Mouse (Mus musculus): ENCODE measurements around the gene Taf6l.

Taf6l gene

GRCm38 (mm10) chr19:8790171-8790570 is 4.0 kb upstream of the Taf6l start:
- DNase-seq (ENCODE audit: low spot score in 2 of 2) = no peak

DNA sequence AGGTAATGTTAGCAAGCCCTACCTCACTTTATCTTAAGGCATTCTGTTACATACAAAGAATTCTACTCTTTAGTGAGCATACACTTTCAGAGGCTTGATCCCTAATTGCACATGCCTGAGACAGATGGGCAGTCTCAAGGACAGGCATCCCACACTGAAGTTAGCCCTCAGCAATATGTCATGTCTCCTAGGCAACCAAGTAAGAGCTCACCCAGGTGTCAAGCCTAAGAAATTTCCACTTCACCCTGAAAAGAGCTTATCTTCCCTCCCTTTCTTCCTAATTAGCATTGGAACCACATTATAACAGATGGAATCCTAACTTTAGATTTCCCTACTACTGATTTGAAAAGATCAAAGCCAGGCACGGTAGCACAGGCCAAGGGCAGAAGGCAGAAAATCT is 3.0 kb upstream of the Taf6l start:
- peak in 1 of 2 experiments; percentile 52 for DNase-seq (ENCODE audit: low spot score in 2 of 2)

DNA sequence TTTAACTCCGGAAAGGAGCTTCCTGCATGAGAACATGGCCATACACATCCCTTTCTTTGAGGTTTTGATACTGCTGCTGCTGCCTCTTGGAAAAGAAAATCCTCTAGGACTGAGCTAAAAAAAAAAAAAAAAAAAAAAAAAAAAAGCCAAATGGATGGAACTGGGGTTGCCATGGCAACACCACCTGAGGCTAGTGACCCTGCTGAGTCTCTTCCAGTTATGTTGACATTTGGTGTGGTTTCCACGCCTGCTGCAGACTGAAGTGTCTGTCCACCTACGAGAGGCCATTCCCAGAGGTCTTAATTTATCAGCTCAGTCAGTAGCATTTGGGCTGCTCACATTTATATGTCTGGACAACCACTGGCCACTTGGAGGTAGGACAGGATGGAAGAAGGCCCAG is 2.3 kb upstream of the Taf6l start:
- no peak for DNase-seq (ENCODE audit: low spot score in 2 of 2)

GRCm38 (mm10) chr19:8774951-8775421 is 11.2 kb downstream of the Taf6l start:
- DNase-seq (ENCODE audit: low spot score in 2 of 2) = no peak

DNA sequence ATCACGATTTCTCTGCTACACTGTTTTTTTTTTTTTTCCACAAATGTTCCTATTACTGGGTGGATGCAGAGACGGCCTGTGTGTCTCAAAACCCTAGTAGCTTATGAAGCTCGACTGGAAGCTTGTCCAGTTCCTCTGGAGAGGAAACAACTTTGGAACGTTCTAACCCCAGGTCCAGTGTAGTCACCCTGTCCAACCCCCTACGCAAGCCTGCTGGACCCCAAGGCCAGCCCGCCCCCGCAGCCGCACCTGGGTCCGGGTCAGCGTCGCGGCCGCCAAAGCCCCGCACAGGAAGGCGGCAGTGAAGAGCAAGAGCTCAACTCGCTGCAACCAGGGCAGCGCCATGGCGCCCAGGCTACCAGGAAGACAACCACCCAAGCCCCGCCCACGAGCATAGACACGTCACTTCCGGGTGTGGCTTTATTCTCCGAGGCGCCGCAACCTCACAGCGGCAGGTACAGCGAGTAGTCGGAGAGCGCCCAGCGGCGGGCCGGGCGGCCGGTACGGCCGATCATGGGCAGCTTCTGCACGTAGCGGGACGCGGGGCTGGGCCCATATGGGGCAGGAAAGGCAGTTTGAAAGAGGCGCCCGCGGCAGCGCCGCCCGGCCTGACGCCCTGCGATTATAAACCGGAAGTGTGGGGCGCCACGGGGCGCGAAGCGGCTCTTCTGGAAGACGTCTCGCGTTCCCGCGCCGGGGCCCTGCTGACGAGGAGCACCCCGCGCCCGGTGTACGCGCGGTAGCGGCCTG is 12.0 kb downstream of the Taf6l start, which contains the start of gene Tmem179b:
Gene Tmem179b, minus strand, starts transcription at position 382 of the 750 bp plus-strand sequence.
- peak; percentile 86 to 96 for DNase-seq (ENCODE audit: low spot score in 2 of 2)

- DNase-seq (ENCODE audit: low spot score in 2 of 2) = no peak
Measured at GRCm38 (mm10) chr19:8773409-8773808, 12.8 kb downstream of the Taf6l start.

DNA sequence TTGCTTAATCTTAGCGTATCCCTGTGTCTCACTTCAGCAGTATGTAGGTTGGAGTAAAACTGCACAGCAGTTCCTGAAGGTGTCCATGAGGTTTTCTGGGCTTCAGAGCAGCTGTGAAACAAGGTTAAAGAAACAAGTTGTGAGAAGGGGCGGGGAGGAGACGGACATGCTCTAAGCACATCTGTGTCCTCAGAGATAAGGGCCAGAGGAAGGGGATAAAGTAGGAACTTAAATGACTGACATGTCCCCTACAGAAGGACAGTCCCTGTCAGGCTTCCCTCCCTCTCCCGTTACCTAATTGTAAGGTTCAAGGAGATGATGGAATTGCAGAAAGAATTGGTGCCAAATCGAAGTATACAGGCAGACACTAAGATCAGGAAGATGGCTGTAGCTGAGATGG is 13.2 kb downstream of the Taf6l start:
- DNase-seq (ENCODE audit: low spot score in 2 of 2) = no peak

GRCm38 (mm10) chr19:8770567-8771270 is 15.5 kb downstream of the Taf6l start, which contains the start of gene Tmem223:
Tmem223 (plus strand) TSS chr19:8770996.
- peak in 1 of 2 experiments; percentile 77 for DNase-seq (ENCODE audit: low spot score in 2 of 2)

- DNase-seq (ENCODE audit: low spot score in 2 of 2) = no peak
Measured at GRCm38 (mm10) chr19:8765562-8765961, 20.7 kb downstream of the Taf6l start.

DNA sequence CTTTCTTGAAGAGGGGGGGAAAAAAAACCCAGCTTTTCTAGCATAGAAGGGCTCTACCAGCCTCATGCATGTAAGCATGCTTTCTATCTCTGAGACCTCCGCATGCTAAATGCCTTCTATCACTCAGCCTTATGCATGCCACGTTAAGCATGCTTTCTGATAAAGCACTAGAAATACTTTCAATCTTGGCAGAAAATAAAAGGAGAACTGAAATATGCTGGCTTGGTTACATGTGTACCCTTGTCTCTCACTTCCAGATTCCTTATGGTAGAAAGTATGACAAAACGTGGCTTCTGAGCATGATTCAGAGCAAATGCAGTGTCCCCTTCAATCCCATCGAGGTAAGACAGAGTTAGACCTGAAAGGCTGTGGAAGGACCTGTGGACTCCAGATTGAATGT is 22.9 kb downstream of the Taf6l start:
- no peak for DNase-seq (ENCODE audit: low spot score in 2 of 2)

DNA sequence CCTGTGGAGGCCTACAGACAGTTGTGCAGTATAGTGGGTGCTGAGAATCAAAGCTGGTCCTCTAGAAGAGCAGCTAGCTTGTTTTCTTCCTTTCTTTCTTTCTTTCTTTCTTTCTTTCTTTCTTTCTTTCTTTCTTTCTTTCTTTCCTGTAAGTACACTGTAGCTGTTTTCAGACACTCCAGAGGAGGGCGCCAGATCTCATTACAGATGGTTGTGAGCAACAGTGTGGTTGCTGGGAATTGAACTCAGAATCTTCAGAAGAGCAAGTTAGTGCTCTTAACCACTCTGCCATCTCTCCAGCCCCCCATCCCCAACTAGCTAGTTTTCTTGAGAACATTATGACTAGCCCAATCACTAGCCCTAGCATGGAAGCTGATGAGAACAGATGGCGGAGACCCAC is 25.5 kb downstream of the Taf6l start:
- DNase-seq (ENCODE audit: low spot score in 2 of 2) = no peak

- DNase-seq (ENCODE audit: low spot score in 2 of 2) = no peak
Measured at GRCm38 (mm10) chr19:8758899-8759298, 27.3 kb downstream of the Taf6l start.

GRCm38 (mm10) chr19:8757471-8757998 is 28.7 kb downstream of the Taf6l start:
- no peak for DNase-seq (ENCODE audit: low spot score in 2 of 2)

DNA sequence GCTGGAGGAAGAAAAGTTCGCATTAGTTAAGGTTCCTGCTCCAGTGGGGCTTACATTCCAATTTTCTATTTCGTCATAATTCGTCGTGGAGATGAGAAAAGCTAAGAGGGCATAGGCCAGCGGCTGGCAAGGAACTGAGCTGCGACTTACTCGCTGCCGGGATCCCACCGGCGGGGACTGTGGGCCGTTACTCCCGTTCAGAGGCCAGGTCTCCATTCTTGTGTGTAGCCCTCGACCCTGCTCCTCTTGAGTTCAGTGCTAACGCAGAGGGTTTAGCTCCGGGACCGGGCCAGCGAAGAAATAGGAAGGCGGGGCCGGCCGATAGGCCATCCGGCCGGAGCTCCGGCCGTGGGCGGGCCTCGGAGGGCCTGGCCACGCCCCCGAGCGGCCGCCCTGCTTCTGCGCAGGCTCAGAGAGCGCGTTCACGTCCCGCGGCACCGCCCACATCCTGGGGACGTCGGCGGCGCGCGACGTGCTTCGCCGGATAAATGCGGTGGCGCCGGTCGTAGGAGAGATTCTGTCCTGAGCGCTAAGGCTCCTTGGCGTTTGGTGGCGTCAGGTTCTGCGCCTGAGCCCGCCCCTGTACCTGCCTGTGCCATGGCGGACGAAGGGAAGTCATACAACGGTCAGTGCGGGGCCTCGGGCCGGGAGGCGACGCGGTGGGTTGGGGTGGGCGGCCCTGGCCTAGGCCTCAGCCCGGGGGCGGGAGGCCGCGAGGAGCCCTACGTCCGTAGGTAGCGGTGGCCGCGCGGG is 29.4 kb downstream of the Taf6l start, which contains the start of gene Nxf1:
Gene Nxf1, plus strand, starts transcription at position 439 of the 753 bp plus-strand sequence.
- peak; percentile 73 to 91 for DNase-seq (ENCODE audit: low spot score in 2 of 2)

DNA sequence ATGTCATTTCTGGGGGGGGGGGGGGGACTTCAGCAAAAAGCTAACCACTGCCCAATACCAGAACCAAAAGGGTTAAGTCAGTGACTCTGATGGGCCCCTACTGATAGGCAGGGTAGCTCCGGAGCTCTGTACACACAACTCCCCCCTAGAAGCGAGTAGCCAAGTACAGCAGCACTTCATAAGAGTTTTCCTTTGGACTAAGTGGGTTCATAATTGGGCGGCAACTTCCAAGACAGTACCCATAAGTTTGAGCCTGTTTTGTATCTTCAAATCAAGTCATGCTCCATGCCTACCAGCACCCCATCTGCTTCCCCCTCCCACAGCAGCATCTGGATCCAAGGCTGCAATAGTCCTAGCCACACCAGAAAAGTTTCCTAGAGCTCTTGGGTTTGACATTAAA is 30.6 kb downstream of the Taf6l start:
- DNase-seq (ENCODE audit: low spot score in 2 of 2) = no peak

DNA sequence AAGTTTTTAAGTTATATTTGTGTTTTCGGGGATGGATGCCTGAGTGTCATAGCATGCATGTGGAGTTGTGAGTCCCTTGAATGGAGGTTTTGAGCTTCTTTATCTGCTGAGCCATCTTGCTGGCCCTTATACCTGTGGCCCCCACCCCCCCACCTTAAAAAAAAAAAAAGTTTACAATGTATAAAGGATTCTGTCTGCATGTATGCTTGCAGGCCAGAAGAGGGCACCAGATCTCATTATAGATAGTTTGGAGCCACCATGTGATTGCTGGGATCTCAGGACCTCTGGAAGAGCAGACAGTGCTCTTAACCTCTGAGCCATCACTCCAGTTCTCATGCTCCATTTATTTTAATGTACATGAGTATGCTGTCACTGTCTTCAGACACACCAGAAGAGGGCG is 38.8 kb downstream of the Taf6l start:
- DNase-seq (ENCODE audit: low spot score in 2 of 2) = no peak

DNA sequence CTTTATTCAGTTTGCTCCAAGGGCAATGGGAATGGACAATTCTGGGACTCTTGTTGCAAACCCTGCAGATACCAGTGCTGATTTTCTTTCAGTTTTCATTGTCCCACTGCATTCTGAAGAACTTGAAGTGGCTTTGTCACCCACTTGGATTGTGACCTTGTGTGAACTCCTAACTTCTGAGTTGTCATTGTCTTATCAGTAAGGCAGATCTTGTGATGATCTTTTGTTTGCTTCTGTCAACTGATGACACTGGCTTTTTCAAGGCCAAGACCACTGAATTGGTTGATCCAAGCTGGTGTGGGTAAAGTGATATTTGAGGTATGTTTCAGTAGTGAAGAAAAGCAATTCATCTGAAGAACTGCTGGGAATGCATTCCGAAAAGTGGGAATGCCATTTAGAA is 40.8 kb downstream of the Taf6l start:
- DNase-seq (ENCODE audit: low spot score in 2 of 2) = no peak

GRCm38 (mm10) chr19:8742176-8742575 is 44.0 kb downstream of the Taf6l start:
- DNase-seq (ENCODE audit: low spot score in 2 of 2) = no peak

DNA sequence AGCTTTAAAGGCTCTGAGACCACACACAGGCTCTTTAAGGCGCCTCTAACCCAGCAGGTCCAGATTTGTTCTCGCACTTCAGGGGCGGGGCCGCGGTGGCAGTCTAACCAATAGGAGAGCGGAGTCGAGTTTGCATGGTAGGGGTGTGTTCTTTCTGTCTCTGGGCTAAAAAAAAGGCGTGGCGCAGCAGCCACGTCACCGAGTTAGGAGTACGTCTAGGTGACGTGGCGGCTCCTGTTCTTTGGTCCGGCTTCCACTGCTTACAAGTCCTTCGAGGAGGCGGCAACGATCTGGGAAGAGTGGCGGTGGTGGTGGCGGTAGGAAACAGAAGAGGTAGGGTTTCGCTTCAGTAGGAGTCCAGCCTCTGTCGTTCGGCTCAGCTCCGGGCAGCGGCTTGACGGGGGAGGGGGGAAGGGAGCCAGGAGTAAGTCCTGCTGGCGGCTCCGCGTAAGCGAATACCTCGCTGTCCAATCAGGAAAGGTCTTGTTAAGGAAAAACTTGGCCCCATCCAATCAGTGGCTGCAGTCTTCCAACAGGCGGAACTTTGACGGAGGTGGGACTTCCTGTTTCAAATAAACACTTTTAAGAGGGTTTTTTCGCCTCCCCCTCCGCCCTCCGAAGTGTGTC is 44.9 kb downstream of the Taf6l start, which contains the start of gene Stx5a:
Gene Stx5a, plus strand, starts transcription at position 171 of the 627 bp plus-strand sequence.
- peak; percentile 93 to 97 for DNase-seq (ENCODE audit: low spot score in 2 of 2)

GRCm38 (mm10) chr19:8740603-8741002 is 45.6 kb downstream of the Taf6l start, which contains the start of gene 1700092M07Rik:
1700092M07Rik (plus strand) TSS chr19:8740718.
- DNase-seq (ENCODE audit: low spot score in 2 of 2) = no peak

- DNase-seq (ENCODE audit: low spot score in 2 of 2) = no peak
Measured at GRCm38 (mm10) chr19:8739646-8740045, 46.6 kb downstream of the Taf6l start.

Data from left cerebral cortex, adult 9 months (tissue).